8 mouse cellular contexts compared by ENCODE assay signal in the genomic region with DNA sequence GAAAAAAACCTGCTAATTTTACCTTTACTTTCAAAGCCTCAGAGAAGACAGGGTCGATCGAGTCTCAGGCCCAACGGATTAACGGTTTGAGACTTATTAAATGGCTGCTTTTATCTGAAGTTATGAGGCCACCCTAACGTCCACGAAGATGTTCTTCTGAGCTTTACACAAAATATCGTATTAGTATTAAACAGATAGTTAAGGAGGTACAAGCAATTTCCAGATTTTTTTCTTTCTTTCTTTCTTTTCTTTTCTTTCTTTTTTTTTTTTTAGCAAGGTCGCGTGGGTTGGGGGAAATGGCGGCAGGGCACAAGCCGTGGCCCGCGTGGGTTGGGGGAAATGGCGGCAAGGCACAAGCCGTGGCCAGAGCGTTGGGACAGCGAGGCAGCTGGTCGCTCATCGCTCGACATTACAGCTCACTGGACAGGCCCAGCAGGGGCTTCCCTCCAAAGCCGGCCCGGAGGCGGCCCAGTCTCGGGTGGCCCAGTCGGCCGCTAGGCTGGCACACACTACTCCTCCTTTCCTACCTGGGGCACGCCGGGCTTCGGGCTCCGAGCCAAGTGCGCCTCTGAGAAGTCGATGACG. TPM values are rescaled to one million over a fixed set of nuclear protein-coding genes. Genes with fewer than 3 reads are reported as not detected.
DNase-seq lines count a peak whose midpoint lies in the region; ATAC-seq and TF ChIP-seq lines count a peak whose summit lies in the region.

No protein-coding gene starts in this region.

- 0 out of 2 replicates have a peak overlapping the region, but pooled peaks have one; percentile 41 for H3K27ac ChIP-seq in kidney, adult 2 months (ENCODE audit: insufficient read depth, low read depth, low read length)
- H3K27ac ChIP-seq in bone marrow, adult 2 months (ENCODE audit: control insufficient read depth, insufficient read depth, low read depth, low read length, poor library complexity), result peak overlapping the region; percentile 12; the same call in 1 of the 2 replicates
- H3K27ac ChIP-seq in heart, embryonic 16.5 days (ENCODE audit: low read length), result peak overlapping the region; percentile 92

- peak; percentile 78 for ATAC-seq in heart, embryonic 16.5 days (replicated peaks; ENCODE audit: extremely low read depth, insufficient read depth, low FRiP score)

- no peak for TF ChIP-seq CTCF in kidney, adult 2 months (conservative IDR thresholded peaks at IDR 0.05; ENCODE audit: insufficient read depth, insufficient read length, low read depth, low read length)
- TF ChIP-seq CTCF in bone marrow, adult 2 months (IDR thresholded peaks at IDR 0.05; ENCODE audit: control insufficient read depth, insufficient read depth, low read length), result no peak

- H3K27me3 ChIP-seq in kidney, adult 2 months (replicated peaks; ENCODE audit: control insufficient read depth, insufficient read depth, low read length), result no peaks in the 10 kb centered on the region
- H3K27me3 ChIP-seq in heart, embryonic 16.5 days (ENCODE audit: control insufficient read depth, insufficient read depth, low read length), result no peaks in the 10 kb centered on the region
- no peaks in the 10 kb centered on the region for H3K27me3 ChIP-seq in megakaryocyte, embryonic 14.5 days (replicated peaks)

- H3K9me3 ChIP-seq in heart, embryonic 16.5 days (replicated peaks; ENCODE audit: control insufficient read depth, low read length), result no peaks in the 10 kb centered on the region
- H3K9me3 ChIP-seq in megakaryocyte, embryonic 14.5 days, result no peaks in the 10 kb centered on the region

- peak overlapping the region; percentile 99 for H3K4me3 ChIP-seq in kidney, adult 2 months (ENCODE audit: insufficient read depth, low read depth, low read length)
- H3K4me3 ChIP-seq in bone marrow, adult 2 months (replicated peaks; ENCODE audit: control insufficient read depth, low read depth, low read length), result peak overlapping the region; percentile 84
- peak overlapping the region; percentile 77 for H3K4me3 ChIP-seq in heart, embryonic 16.5 days (ENCODE audit: low read length)
- peak overlapping the region; percentile 97 for H3K4me3 ChIP-seq in megakaryocyte, embryonic 14.5 days (replicated peaks)

- H3K36me3 ChIP-seq in kidney, adult 2 months (ENCODE audit: control insufficient read depth, insufficient read depth, low read length), result peaks cover 4% of the 10 kb centered on the region; the same call in 1 of the 2 replicates
- peaks cover 38% of the 10 kb centered on the region for H3K36me3 ChIP-seq in heart, embryonic 16.5 days (ENCODE audit: control insufficient read depth, insufficient read depth)
- peaks cover 58% of the 10 kb centered on the region for H3K36me3 ChIP-seq in megakaryocyte, embryonic 14.5 days (replicated peaks; ENCODE audit: low read length)

- no peak for TF ChIP-seq POLR2A in kidney, adult 2 months (IDR thresholded peaks at IDR 0.05; ENCODE audit: low read depth, low read length)
- TF ChIP-seq POLR2A in bone marrow, adult 2 months (IDR thresholded peaks at IDR 0.05; ENCODE audit: borderline replicate concordance, control insufficient read depth, low read depth, low read length), result no peak

- intact Hi-C loops in left cerebral cortex, postnatal 36 days (cut with DNase I), result no loop called here

- H3K9ac ChIP-seq in heart, embryonic 16.5 days (ENCODE audit: low read length), result peak overlapping the region; percentile 84

- H3K4me1 ChIP-seq in kidney, adult 2 months (ENCODE audit: control insufficient read depth, insufficient read depth, low read length), result peaks cover 6% of the 10 kb centered on the region
- H3K4me1 ChIP-seq in bone marrow, adult 2 months (ENCODE audit: control insufficient read depth, insufficient read depth, low read length), result peaks cover 1% of the 10 kb centered on the region; the same call in 1 of the 2 replicates
- H3K4me1 ChIP-seq in heart, embryonic 16.5 days (ENCODE audit: control insufficient read depth, insufficient read depth, low read length), result peaks cover 14% of the 10 kb centered on the region
- H3K4me1 ChIP-seq in megakaryocyte, embryonic 14.5 days, result peaks cover 42% of the 10 kb centered on the region

- DNase-seq in kidney, adult 2 months, result no peak
- DNase-seq in kidney, adult 8-10 months, result no peak
- DNase-seq in left cerebral cortex, postnatal 36 days (ENCODE audit: low spot score in 2 of 2), result no peak
- DNase-seq in right cerebral cortex, postnatal 14 days, result no peak
- no peak for DNase-seq in B cell, adult 2 months

- H3K4me2 ChIP-seq in heart, embryonic 16.5 days (ENCODE audit: low read depth, low read length), result peak overlapping the region; percentile 95

- WGBS in kidney, adult 2 months, result under 1% methylated on average over 33 of the region's 33 CpGs
- under 1% methylated on average over 33 of the region's 33 CpGs for WGBS in bone marrow, adult 2 months
- under 1% methylated on average over 33 of the region's 33 CpGs for WGBS in heart, embryonic 16.5 days

RNA-seq across cellular contexts. Expression of gene Slirp, which starts 0.5 kb away (rescaled TPM):
- polyA plus RNA-seq in kidney, adult 2 months (2012; rRNA removed), result 27.7 and 40.0 TPM in 2 replicates
- 67.6 and 160 TPM in 2 replicates for polyA plus RNA-seq in bone marrow, adult 2 months (2011; ENCODE audit: insufficient read depth, insufficient read length, low replicate concordance, missing spikeins)
- polyA plus RNA-seq in heart, embryonic 16.5 days (2015; fragmentation: Nextera tagmentation; extraction: Ambion mirVana), result 217 and 223 TPM in 2 replicates
- polyA plus RNA-seq in megakaryocyte, embryonic 14.5 days (2012; ENCODE audit: insufficient read depth, low replicate concordance), result 2.9 TPM in 1 of 2 replicates, not detected in the other
- 10 to 100 TPM; 92.2 to 97.3 TPM for total RNA-seq in left cerebral cortex, postnatal 36 days (2021)

RNA-seq across cellular contexts. Expression of gene Alkbh1, which starts 0.6 kb away (rescaled TPM):
- polyA plus RNA-seq in kidney, adult 2 months (2012; rRNA removed), result 9.2 and 10.4 TPM in 2 replicates
- 11.1 and 19.8 TPM in 2 replicates for polyA plus RNA-seq in bone marrow, adult 2 months (2011; ENCODE audit: insufficient read depth, insufficient read length, low replicate concordance, missing spikeins)
- 33.9 and 37.5 TPM in 2 replicates for polyA plus RNA-seq in heart, embryonic 16.5 days (2015; fragmentation: Nextera tagmentation; extraction: Ambion mirVana)
- 36.7 and 132 TPM in 2 replicates for polyA plus RNA-seq in megakaryocyte, embryonic 14.5 days (2012; ENCODE audit: insufficient read depth, low replicate concordance)
- 10 to 100 TPM; 14.6 to 19.0 TPM for total RNA-seq in left cerebral cortex, postnatal 36 days (2021)

RNA-seq across cellular contexts. Expression of gene Snw1, which starts 28.9 kb away (rescaled TPM):
- 10.5 and 13.6 TPM in 2 replicates for polyA plus RNA-seq in kidney, adult 2 months (2012; rRNA removed)
- 30.9 and 48.6 TPM in 2 replicates for polyA plus RNA-seq in bone marrow, adult 2 months (2011; ENCODE audit: insufficient read depth, insufficient read length, low replicate concordance, missing spikeins)
- polyA plus RNA-seq in heart, embryonic 16.5 days (2015; fragmentation: Nextera tagmentation; extraction: Ambion mirVana), result 76.5 and 88.9 TPM in 2 replicates
- polyA plus RNA-seq in megakaryocyte, embryonic 14.5 days (2012; ENCODE audit: insufficient read depth, low replicate concordance), result 2.3 and 27.5 TPM in 2 replicates
- 10 to 100 TPM; 64.7 to 73.8 TPM for total RNA-seq in left cerebral cortex, postnatal 36 days (2021)

RNA-seq across cellular contexts. Expression of gene Gm5788, which starts 51.3 kb away (rescaled TPM):
- polyA plus RNA-seq in kidney, adult 2 months (2012; rRNA removed), result not detected in 2 replicates
- polyA plus RNA-seq in bone marrow, adult 2 months (2011; ENCODE audit: insufficient read depth, insufficient read length, low replicate concordance, missing spikeins), result not detected in 2 replicates
- polyA plus RNA-seq in heart, embryonic 16.5 days (2015; fragmentation: Nextera tagmentation; extraction: Ambion mirVana), result not detected in 2 replicates
- not detected in 2 replicates for polyA plus RNA-seq in megakaryocyte, embryonic 14.5 days (2012; ENCODE audit: insufficient read depth, low replicate concordance)
- not detected for total RNA-seq in left cerebral cortex, postnatal 36 days (2021)

RNA-seq across cellular contexts. Expression of gene Sptlc2, which starts 55.1 kb away (rescaled TPM):
- 24.8 and 35.0 TPM in 2 replicates for polyA plus RNA-seq in kidney, adult 2 months (2012; rRNA removed)
- polyA plus RNA-seq in bone marrow, adult 2 months (2011; ENCODE audit: insufficient read depth, insufficient read length, low replicate concordance, missing spikeins), result 10.7 and 31.6 TPM in 2 replicates
- polyA plus RNA-seq in heart, embryonic 16.5 days (2015; fragmentation: Nextera tagmentation; extraction: Ambion mirVana), result 68.0 and 69.8 TPM in 2 replicates
- 5.6 and 44.0 TPM in 2 replicates for polyA plus RNA-seq in megakaryocyte, embryonic 14.5 days (2012; ENCODE audit: insufficient read depth, low replicate concordance)
- total RNA-seq in left cerebral cortex, postnatal 36 days (2021), result 10 to 100 TPM; 33.7 to 34.1 TPM

Comparison
In these comparisons a context has a peak if more than half of its experiments do, and no peak if none do; other contexts are left out.
1. H3K27ac ChIP-seq: peak in every context shown above with its lines; median percentile 92 in heart, embryonic 16.5 days; 41 in kidney, adult 2 months; 12 in bone marrow, adult 2 months.